Mouse (Mus musculus): Measurements from ENCODE around the gene Epop.

Gene Epop

GRCm38 (mm10) chr11:97628568-97629518 is 659 bp downstream of the Epop start:
- peak; percentile 68 for DNase-seq

- no peak for DNase-seq
Observed at GRCm38 (mm10) chr11:97628303-97628567, 1.3 kb downstream of the Epop start.

GRCm38 (mm10) chr11:97627556-97628302 is 1.8 kb downstream of the Epop start:
- peak; percentile 21 for DNase-seq

GRCm38 (mm10) chr11:97626850-97627249 is 2.7 kb downstream of the Epop start:
- peak; percentile 57 for DNase-seq

GRCm38 (mm10) chr11:97626431-97626830 is 3.1 kb downstream of the Epop start:
- peak; percentile 29 for DNase-seq

GRCm38 (mm10) chr11:97625551-97625950 is 4.0 kb downstream of the Epop start:
- no peak for DNase-seq

GRCm38 (mm10) chr11:97623166-97623565 is 6.3 kb downstream of the Epop start:
- no peak for DNase-seq

GRCm38 (mm10) chr11:97622440-97622839 is 7.1 kb downstream of the Epop start:
- peak; percentile 82 for DNase-seq

GRCm38 (mm10) chr11:97619391-97619795 is 10.1 kb downstream of the Epop start:
- DNase-seq: peak; percentile 42

- DNase-seq: no peak
Observed at GRCm38 (mm10) chr11:97618368-97618767, 11.1 kb downstream of the Epop start.

- no peak for DNase-seq
Observed at GRCm38 (mm10) chr11:97615276-97615675, 14.2 kb downstream of the Epop start.

- DNase-seq: no peak
Observed at GRCm38 (mm10) chr11:97611076-97611475, 18.4 kb downstream of the Epop start.

GRCm38 (mm10) chr11:97609743-97610142 is 19.8 kb downstream of the Epop start:
- DNase-seq: no peak

GRCm38 (mm10) chr11:97608933-97609332 is 20.6 kb downstream of the Epop start:
- DNase-seq: no peak

- no peak for DNase-seq
Observed at GRCm38 (mm10) chr11:97607056-97607725, 22.3 kb downstream of the Epop start.

- no peak for DNase-seq
Observed at GRCm38 (mm10) chr11:97603891-97604290, 25.6 kb downstream of the Epop start.

- no peak for DNase-seq
Observed at GRCm38 (mm10) chr11:97602223-97602622, 27.3 kb downstream of the Epop start.

GRCm38 (mm10) chr11:97599104-97599503 is 30.4 kb downstream of the Epop start:
- no peak for DNase-seq

GRCm38 (mm10) chr11:97597945-97598691 is 31.4 kb downstream of the Epop start:
- DNase-seq: no peak

GRCm38 (mm10) chr11:97594136-97594535 is 35.4 kb downstream of the Epop start:
- no peak for DNase-seq

- DNase-seq: no peak
Observed at GRCm38 (mm10) chr11:97591910-97592309, 37.6 kb downstream of the Epop start.

- no peak for DNase-seq
Observed at GRCm38 (mm10) chr11:97590227-97590960, 39.1 kb downstream of the Epop start.

Data from embryo, embryonic 11 days (tissue).